Mouse (Mus musculus) limb, embryonic 13.5 days (tissue): ENCODE measurements at regions not wholly inside any gene's neighbourhood (a gene's known extent, or its start where the extent isn't known, plus 50 kb on each side); places are given as distances from the start of the nearest gene placed in this dataset.

Experiments
- ATAC-seq: fragments of 200-750 bp; cut with Nextera tagmentation; 2 replicates; pipeline ENCODE4 v1.8.0; 2017; ENCODE audit warnings: low read depth, moderate number of reproducible peaks, moderate TSS enrichment; ENCODE audit not compliant: low FRiP score
- H3K27ac ChIP-seq: fragments of 300-500 bp; sonication (generic); 2 replicates; pipeline ENCODE4 v1.5.1; 2015; ENCODE audit warnings: inconsistent platforms, mild to moderate bottlenecking, moderate library complexity
- H3K27me3 ChIP-seq: fragments of 300-500 bp; sonication (generic); 2 replicates; pipeline ENCODE4 v1.6.1; 2015; ENCODE audit warnings: mild to moderate bottlenecking, inconsistent platforms
- H3K36me3 ChIP-seq: fragments of 300-500 bp; sonication (generic); 2 replicates; pipeline ENCODE4 v1.6.1; 2015; ENCODE audit warnings: inconsistent platforms, mild to moderate bottlenecking, moderate library complexity
- H3K4me1 ChIP-seq: fragments of 300-500 bp; sonication (generic); 2 replicates; pipeline ENCODE4 v1.6.1; 2015; ENCODE audit warnings: inconsistent platforms
- H3K4me2 ChIP-seq: fragments of 300-500 bp; sonication (generic); replicated peaks from 2 replicates; pipeline ENCODE4 v1.6.1; 2015; ENCODE audit warnings: inconsistent platforms, mild to moderate bottlenecking, moderate library complexity
- H3K4me3 ChIP-seq: fragments of 300-500 bp; sonication (generic); 2 replicates; pipeline ENCODE4 v1.5.1; 2015; ENCODE audit warnings: moderate library complexity, mild to moderate bottlenecking, inconsistent platforms
- H3K9ac ChIP-seq: fragments of 300-500 bp; sonication (generic); 2 replicates; pipeline ENCODE4 v1.6.1; 2015; ENCODE audit warnings: mild to moderate bottlenecking, inconsistent platforms
- H3K9me3 ChIP-seq: fragments of 300-500 bp; sonication (generic); 2 replicates; pipeline ENCODE4 v1.6.1; 2016; ENCODE audit warnings: inconsistent platforms
- WGBS: fragments of 180-500 bp; shearing (Covaris S2); methylation state at CpG from one replicate; pipeline ENCODE4 v1.1.7; 2015; 5-methylcytosine and 5-hydroxymethylcytosine counted together

DNA sequence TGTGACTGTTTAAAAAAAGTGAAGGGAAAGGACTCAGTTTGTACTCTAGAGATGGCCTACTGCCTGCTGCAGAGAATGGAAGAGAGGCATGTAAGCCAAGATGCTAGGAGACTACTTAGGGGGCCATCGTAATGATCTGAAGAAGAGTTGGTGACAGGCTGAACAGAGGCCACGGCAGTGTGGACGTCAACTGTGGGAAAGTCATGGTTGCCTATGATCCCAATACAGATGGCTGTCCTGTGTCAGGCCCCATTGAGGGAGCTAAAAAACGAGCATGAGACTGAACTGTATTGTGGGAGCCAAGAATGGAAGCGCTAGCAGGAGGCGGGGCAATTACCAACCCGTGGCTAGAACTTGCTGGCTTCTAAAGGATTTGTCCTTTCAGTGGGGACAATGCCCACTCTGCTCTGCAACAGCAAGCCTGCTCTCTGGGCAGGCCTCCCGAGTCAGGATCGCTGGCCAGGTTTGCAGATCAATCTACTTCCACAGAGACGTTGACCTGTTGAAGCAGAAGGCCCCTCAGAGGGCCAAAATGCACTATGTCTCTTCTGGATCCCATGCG lies 530.5 kb upstream of the Cdh5 start:
- Histone ChIP-seq H3K36me3 (no peaks in the 10 kb centered on the region), H3K4me1 (no peaks in the 10 kb centered on the region), H3K9me3 (no peaks in the 10 kb centered on the region; the same call in 1 of the 2 replicates), H3K4me2 (no peak overlapping the region), H3K27ac (no peak overlapping the region), H3K9ac (no peak overlapping the region), H3K4me3 (no peak overlapping the region), H3K27me3 (no peaks in the 10 kb centered on the region)
- ATAC-seq, result no peak
- 88% methylated on average over 11 of the region's 11 CpGs for WGBS

DNA sequence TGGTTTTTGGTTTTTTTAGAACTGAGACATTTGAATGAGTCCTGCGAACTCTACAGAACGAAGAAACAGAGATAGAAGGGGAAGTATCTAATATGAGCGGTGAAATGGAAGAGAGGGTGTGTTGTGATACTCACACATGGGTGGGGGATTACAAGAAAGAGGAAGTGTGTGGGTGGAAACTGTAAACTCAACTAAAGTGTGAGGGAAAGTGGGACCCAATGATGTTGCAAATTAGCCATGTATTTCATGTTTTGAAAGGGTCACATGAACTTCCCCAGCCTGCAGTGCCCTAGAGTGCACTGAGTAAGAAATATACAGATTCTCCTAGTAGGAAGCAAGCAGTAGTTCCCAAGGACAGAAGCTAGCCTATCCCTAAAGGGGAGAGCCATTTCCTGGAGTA lies 524.3 kb upstream of the Cdh5 start:
- Histone ChIP-seq H3K27me3 (no peaks in the 10 kb centered on the region), H3K9me3 (no peaks in the 10 kb centered on the region), H3K4me2 (no peak overlapping the region), H3K4me3 (no peak overlapping the region), H3K9ac (no peak overlapping the region), H3K36me3 (no peaks in the 10 kb centered on the region), H3K27ac (no peak overlapping the region), H3K4me1 (peaks cover 5% of the 10 kb centered on the region)
- ATAC-seq, result no peak
- WGBS, result over 99% methylated on average over 3 of the region's 3 CpGs

DNA sequence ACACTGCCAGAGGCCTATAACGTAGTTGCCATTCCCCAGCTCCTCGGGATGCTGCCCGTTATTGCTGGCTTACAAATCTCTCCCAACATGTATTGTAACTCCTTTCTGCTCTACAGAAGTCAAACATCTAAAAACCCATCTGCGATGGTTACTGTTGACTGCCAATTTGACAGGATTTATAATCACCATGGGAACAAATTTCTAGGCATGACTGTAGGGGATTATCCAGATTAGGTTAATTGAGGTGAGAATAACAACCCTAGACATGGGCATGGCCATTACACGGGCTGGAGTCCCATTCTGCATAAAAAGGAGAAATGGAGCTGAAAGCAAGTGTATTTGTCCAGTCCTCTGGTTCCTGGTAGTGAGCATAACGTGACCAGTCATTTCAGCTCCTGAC lies 523.4 kb upstream of the Cdh5 start:
- Histone ChIP-seq H3K27me3 (no peaks in the 10 kb centered on the region), H3K4me1 (peaks cover 14% of the 10 kb centered on the region), H3K36me3 (no peaks in the 10 kb centered on the region), H3K9ac (no peak overlapping the region), H3K4me2 (no peak overlapping the region), H3K4me3 (no peak overlapping the region), H3K9me3 (no peaks in the 10 kb centered on the region), H3K27ac (no peak overlapping the region)
- 84% methylated on average over 6 of the region's 6 CpGs for WGBS
- no peak for ATAC-seq

GRCm38 (mm10) chr8:103608291-103608690 lies 493.1 kb upstream of the Cdh5 start:
- H3K27ac ChIP-seq, result no peak overlapping the region
- no peaks in the 10 kb centered on the region for H3K4me1 ChIP-seq
- no peaks in the 10 kb centered on the region for H3K9me3 ChIP-seq
- H3K4me3 ChIP-seq, result no peak overlapping the region
- ATAC-seq, result no peak
- WGBS, result 93% methylated on average over 6 of the region's 6 CpGs
- no peak overlapping the region for H3K9ac ChIP-seq
- H3K36me3 ChIP-seq, result no peaks in the 10 kb centered on the region
- no peaks in the 10 kb centered on the region for H3K27me3 ChIP-seq
- H3K4me2 ChIP-seq, result no peak overlapping the region

DNA sequence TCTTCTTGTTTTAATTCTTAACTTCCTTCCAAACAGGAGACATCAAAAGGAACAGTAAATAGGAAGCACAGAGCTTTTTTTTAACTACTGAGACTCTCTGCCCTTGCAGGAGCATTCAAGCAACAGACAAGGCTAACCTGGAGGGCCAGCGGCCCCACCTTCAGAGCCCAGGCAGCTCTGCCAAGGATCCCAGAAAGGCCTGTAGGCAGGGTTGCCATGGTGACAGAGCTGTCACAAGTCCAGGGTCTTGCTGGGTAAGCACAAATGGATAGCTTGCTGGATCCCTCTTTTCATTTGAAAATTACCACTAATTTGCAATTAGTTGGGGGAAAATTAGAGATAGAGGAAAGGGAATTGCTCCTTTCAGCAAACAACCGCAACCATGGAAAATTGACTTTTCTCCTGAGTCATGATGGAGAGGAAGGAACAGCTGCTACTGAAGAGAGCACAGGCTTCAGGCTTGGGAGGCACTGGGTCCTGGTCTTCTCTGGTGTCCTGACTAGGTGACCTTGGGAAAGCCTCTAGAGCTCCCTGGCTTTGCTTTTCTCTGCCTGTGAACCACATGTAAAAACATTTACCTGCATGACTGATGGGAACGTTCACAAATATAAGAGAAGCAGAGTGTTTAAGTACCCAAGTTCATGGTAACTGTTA lies 477.5 kb upstream of the Cdh5 start:
- no peak overlapping the region for H3K27ac ChIP-seq
- H3K4me3 ChIP-seq, result no peak overlapping the region
- H3K4me2 ChIP-seq, result no peak overlapping the region
- no peaks in the 10 kb centered on the region for H3K27me3 ChIP-seq
- ATAC-seq, result no peak
- no peaks in the 10 kb centered on the region for H3K36me3 ChIP-seq
- H3K9ac ChIP-seq, result no peak overlapping the region
- 0 out of 2 replicates have a peak, but pooled peaks cover 3% of the 10 kb centered on the region for H3K9me3 ChIP-seq
- peaks cover 3% of the 10 kb centered on the region; the same call in 1 of the 2 replicates for H3K4me1 ChIP-seq
- 50% methylated on average over 3 of the region's 3 CpGs for WGBS

DNA sequence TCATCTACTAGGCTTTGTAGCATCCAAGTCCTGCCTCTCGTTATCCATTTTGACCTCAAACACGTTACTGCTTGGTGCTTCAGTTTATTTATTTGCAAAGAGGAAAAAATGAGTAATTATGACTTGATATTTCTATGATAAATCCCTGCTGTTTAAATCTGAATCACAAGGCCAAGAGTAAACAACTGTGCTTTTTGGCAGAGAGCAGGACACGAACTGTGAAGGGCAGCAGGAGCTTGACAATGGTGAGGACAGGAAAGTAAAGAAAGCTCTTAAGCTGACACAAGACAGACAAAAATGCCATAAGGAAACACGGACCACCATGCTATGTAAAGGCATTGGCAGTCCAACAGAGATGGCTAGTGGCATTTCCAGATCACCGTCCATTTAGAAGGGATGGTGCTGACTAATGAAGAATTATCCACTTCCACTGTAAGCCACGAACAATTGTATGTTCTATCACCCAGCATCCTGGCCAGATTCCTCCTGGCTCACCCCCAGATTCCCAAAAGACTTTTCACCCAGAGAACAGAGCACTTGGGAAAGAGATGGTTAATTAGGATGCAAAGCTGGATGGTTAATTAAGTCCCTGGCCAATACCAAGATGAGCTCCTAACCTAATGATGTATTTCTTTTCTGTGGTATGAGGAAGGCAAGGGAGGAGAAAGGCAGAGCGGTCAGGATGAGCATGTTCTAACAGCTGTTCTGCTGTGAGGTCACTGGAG lies 476.1 kb upstream of the Cdh5 start:
- Histone ChIP-seq H3K27ac (no peak overlapping the region), H3K4me1 (peaks cover 3% of the 10 kb centered on the region; the same call in 1 of the 2 replicates), H3K9ac (no peak overlapping the region), H3K4me2 (no peak overlapping the region), H3K27me3 (no peaks in the 10 kb centered on the region), H3K4me3 (no peak overlapping the region), H3K36me3 (no peaks in the 10 kb centered on the region), H3K9me3 (no peaks in the 10 kb centered on the region)
- 83% methylated on average over 7 of the region's 7 CpGs for WGBS
- no peak for ATAC-seq

GRCm38 (mm10) chr8:103626446-103626845 lies 475.0 kb upstream of the Cdh5 start:
- no peak overlapping the region for H3K4me3 ChIP-seq
- no peak for ATAC-seq
- 73% methylated on average over 4 of the region's 4 CpGs for WGBS

GRCm38 (mm10) chr8:103632543-103632942 lies 468.9 kb upstream of the Cdh5 start:
- Histone ChIP-seq H3K4me3 (no peak overlapping the region), H3K4me2 (no peak overlapping the region), H3K4me1 (no peaks in the 10 kb centered on the region), H3K27me3 (no peaks in the 10 kb centered on the region), H3K9me3 (no peaks in the 10 kb centered on the region), H3K36me3 (no peaks in the 10 kb centered on the region), H3K27ac (no peak overlapping the region), H3K9ac (no peak overlapping the region)
- no peak for ATAC-seq
- 87% methylated on average over 6 of the region's 6 CpGs for WGBS

More at GRCm38 (mm10) chr8:103626446-103626845, 475.0 kb upstream of the Cdh5 start:
- Histone ChIP-seq H3K4me2 (no peak overlapping the region), H3K9me3 (no peaks in the 10 kb centered on the region), H3K27ac (no peak overlapping the region), H3K9ac (no peak overlapping the region), H3K27me3 (no peaks in the 10 kb centered on the region), H3K36me3 (no peaks in the 10 kb centered on the region), H3K4me1 (peaks cover 3% of the 10 kb centered on the region; the same call in 1 of the 2 replicates)

- Histone ChIP-seq H3K9me3 (no peaks in the 10 kb centered on the region), H3K27me3 (no peaks in the 10 kb centered on the region)
- 34% methylated on average over 14 of the region's 14 CpGs for WGBS
Measured at GRCm38 (mm10) chr8:103634951-103635350, 466.5 kb upstream of the Cdh5 start.

GRCm38 (mm10) chr8:103643621-103644020 lies 457.8 kb upstream of the Cdh5 start:
- Histone ChIP-seq H3K27me3 (no peaks in the 10 kb centered on the region), H3K9me3 (no peaks in the 10 kb centered on the region), H3K4me1 (no peaks in the 10 kb centered on the region), H3K9ac (no peak overlapping the region), H3K27ac (no peak overlapping the region), H3K4me3 (no peak overlapping the region), H3K36me3 (no peaks in the 10 kb centered on the region), H3K4me2 (no peak overlapping the region)
- 91% methylated on average over 2 of the region's 2 CpGs for WGBS
- no peak for ATAC-seq

More at GRCm38 (mm10) chr8:103634951-103635350, 466.5 kb upstream of the Cdh5 start:
- H3K27ac ChIP-seq, result no peak overlapping the region
- no peak overlapping the region for H3K4me3 ChIP-seq
- H3K4me1 ChIP-seq, result no peaks in the 10 kb centered on the region
- H3K36me3 ChIP-seq, result no peaks in the 10 kb centered on the region
- ATAC-seq, result no peak
- no peak overlapping the region for H3K4me2 ChIP-seq
- no peak overlapping the region for H3K9ac ChIP-seq

DNA sequence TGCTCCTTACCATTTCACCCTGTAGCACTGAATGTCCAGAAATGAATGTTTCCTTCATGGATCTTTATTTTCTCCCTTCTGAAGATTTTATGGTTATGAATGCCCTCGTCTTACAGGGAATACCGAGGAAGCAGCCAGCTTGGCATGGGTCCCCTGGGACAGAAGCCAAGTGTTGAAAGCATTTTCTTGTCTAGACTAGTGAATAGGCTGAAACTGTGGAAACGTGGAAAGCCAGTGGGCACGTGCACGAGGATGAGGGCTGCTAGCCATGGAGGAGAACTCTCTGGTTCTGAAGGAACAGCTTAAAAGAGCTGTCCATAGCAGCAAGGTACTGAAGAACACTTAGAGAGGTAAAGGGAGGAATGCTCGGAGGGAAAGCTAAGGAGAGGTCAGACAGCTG lies 457.3 kb upstream of the Cdh5 start:
- no peak overlapping the region for H3K4me2 ChIP-seq
- 62% methylated on average over 6 of the region's 6 CpGs for WGBS
- no peak overlapping the region for H3K9ac ChIP-seq
- H3K27ac ChIP-seq, result no peak overlapping the region
- H3K4me3 ChIP-seq, result no peak overlapping the region
- no peak for ATAC-seq
- no peaks in the 10 kb centered on the region for H3K27me3 ChIP-seq
- H3K36me3 ChIP-seq, result no peaks in the 10 kb centered on the region
- H3K9me3 ChIP-seq, result no peaks in the 10 kb centered on the region
- H3K4me1 ChIP-seq, result no peaks in the 10 kb centered on the region

DNA sequence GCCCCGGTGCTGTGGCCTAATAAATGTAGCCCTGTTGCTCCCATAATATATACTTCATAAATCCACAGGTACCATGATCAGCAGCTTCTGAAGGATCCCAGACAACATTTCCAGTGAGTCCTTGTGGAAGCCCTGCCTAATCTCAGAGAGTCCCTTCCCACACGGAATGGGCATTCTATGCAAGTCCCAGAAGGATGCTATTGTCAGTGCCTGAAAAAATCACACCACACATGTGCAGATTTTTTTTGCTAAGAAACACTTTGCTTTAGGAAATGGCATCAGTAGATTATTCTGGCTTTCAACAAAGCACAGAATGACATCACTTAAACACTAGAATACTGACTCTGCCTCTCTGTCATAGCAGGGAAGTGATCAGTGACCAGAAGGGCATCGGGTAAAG lies 456.6 kb upstream of the Cdh5 start:
- 86% methylated on average over 3 of the region's 3 CpGs for WGBS
- H3K9me3 ChIP-seq, result no peaks in the 10 kb centered on the region
- no peaks in the 10 kb centered on the region for H3K36me3 ChIP-seq
- no peak overlapping the region for H3K4me3 ChIP-seq
- no peak for ATAC-seq
- no peaks in the 10 kb centered on the region for H3K4me1 ChIP-seq
- no peak overlapping the region for H3K9ac ChIP-seq
- no peak overlapping the region for H3K4me2 ChIP-seq
- no peaks in the 10 kb centered on the region for H3K27me3 ChIP-seq
- no peak overlapping the region for H3K27ac ChIP-seq
